Mouse (Mus musculus): Measurements from ENCODE around the gene Pdcd4. TPM values are rescaled to one million over a fixed set of nuclear protein-coding genes. Genes with fewer than 3 reads are reported as not detected.
"Not testable (repeated sequence)": the region's sequence is repeated elsewhere in the genome, so short reads cannot be mapped to it uniquely, and the experiment has no call there.

Gene Pdcd4
- total RNA-seq, 2 experiments from 2014 or later = 102 to 114 TPM

GRCm38 (mm10) chr19:53941139-53941538 is 49.1 kb downstream of the Pdcd4 start:
- Histone ChIP-seq H3K27ac (no peak overlapping the region), H3K4me3 (no peak overlapping the region)
- intact Hi-C loops (cut with DNase I) = loop anchor here (5.0 to 10.0 kb wide), 3 partner anchors 39 to 1254 kb away; no protein-coding TSS in a partner anchor
- DNase-seq (ENCODE audit: extremely low spot score in 1 of 2, low spot score in 2 of 2) = no peak
- TF ChIP-seq CTCF (IDR thresholded peaks at IDR 0.05) = no peak

- no peak overlapping the region for H3K4me3 ChIP-seq
- H3K27ac ChIP-seq = no peak overlapping the region
- TF ChIP-seq CTCF (IDR thresholded peaks at IDR 0.05) = no peak
- no peak for DNase-seq (ENCODE audit: extremely low spot score in 1 of 2, low spot score in 2 of 2)
- intact Hi-C loops (cut with DNase I) = loop anchor here (5.0 to 10.0 kb wide), 3 partner anchors 40 to 1252 kb away; no protein-coding TSS in a partner anchor
Observed at GRCm38 (mm10) chr19:53942342-53942741, 50.3 kb downstream of the Pdcd4 start.

GRCm38 (mm10) chr19:53943802-53944785 is 52.1 kb downstream of the Pdcd4 start, which contains the start of the genes Shoc2 and Bbip1:
Gene Shoc2 (plus strand): TSS chr19:53944306.
Gene Bbip1 (minus strand): TSS chr19:53944627.
- intact Hi-C loops (cut with DNase I) = loop anchor here (5.0 to 10.0 kb wide), 3 partner anchors 42 to 1251 kb away; no protein-coding TSS in a partner anchor
- H3K4me3 ChIP-seq = peak within 1 kb of the TSS; percentile 86
- peak; percentile 97 to 99 for DNase-seq (ENCODE audit: extremely low spot score in 1 of 2, low spot score in 2 of 2)
- H3K27ac ChIP-seq = peak within 1 kb of the TSS; percentile 98
- no peak; the same call in none of the 2 replicates for TF ChIP-seq CTCF (IDR thresholded peaks at IDR 0.05)

- H3K27ac ChIP-seq = peak overlapping the region; percentile 83
- no peak for TF ChIP-seq CTCF (IDR thresholded peaks at IDR 0.05)
- DNase-seq (ENCODE audit: extremely low spot score in 1 of 2, low spot score in 2 of 2) = no peak
- intact Hi-C loops (cut with DNase I) = loop anchor here (5.0 to 10.0 kb wide), 4 partner anchors 42 to 1250 kb away; partner anchors contain the start of gene Adra2a
- H3K4me3 ChIP-seq = peak overlapping the region; percentile 86
Observed at GRCm38 (mm10) chr19:53944786-53945169, 52.7 kb downstream of the Pdcd4 start.

GRCm38 (mm10) chr19:53945171-53946042 is 53.4 kb downstream of the Pdcd4 start:
- DNase-seq (ENCODE audit: extremely low spot score in 1 of 2, low spot score in 2 of 2) = peak; percentile 38 to 46
- no peak for TF ChIP-seq CTCF (IDR thresholded peaks at IDR 0.05)
- intact Hi-C loops (cut with DNase I) = loop anchor here (2.0 to 10.0 kb wide), 4 partner anchors 97 to 1249 kb away; partner anchors contain the start of gene Adra2a
- Histone ChIP-seq H3K4me3 (peak overlapping the region; percentile 86), H3K27ac (peak overlapping the region; percentile 30; the same call in 1 of the 2 replicates)

GRCm38 (mm10) chr19:53957513-53957912 is 65.5 kb downstream of the Pdcd4 start:
- Histone ChIP-seq H3K4me3 (no peak overlapping the region), H3K27ac (no peak overlapping the region)
- DNase-seq (ENCODE audit: extremely low spot score in 1 of 2, low spot score in 2 of 2) = no peak
- intact Hi-C loops (cut with DNase I) = no loop called here
- no peak for TF ChIP-seq CTCF (IDR thresholded peaks at IDR 0.05)

GRCm38 (mm10) chr19:53962511-53962910 is 70.5 kb downstream of the Pdcd4 start:
- intact Hi-C loops (cut with DNase I) = loop anchor here (5.0 kb wide), 1 partner anchor 60 kb away; no protein-coding TSS in a partner anchor
- no peak for TF ChIP-seq CTCF (IDR thresholded peaks at IDR 0.05)
- Histone ChIP-seq H3K27ac (no peak overlapping the region), H3K4me3 (no peak overlapping the region)
- DNase-seq (ENCODE audit: extremely low spot score in 1 of 2, low spot score in 2 of 2) = no peak

GRCm38 (mm10) chr19:53964347-53964746 is 72.3 kb downstream of the Pdcd4 start:
- DNase-seq (ENCODE audit: extremely low spot score in 1 of 2, low spot score in 2 of 2); H3K27ac ChIP-seq; H3K4me3 ChIP-seq: not testable (repeated sequence)
- intact Hi-C loops (cut with DNase I) = loop anchor here (5.0 kb wide), 1 partner anchor 58 kb away; no protein-coding TSS in a partner anchor

- no peak overlapping the region for H3K4me3 ChIP-seq
- intact Hi-C loops (cut with DNase I) = loop anchor here (5.0 kb wide), 1 partner anchor 57 kb away; no protein-coding TSS in a partner anchor
- no peak for DNase-seq (ENCODE audit: extremely low spot score in 1 of 2, low spot score in 2 of 2)
- no peak overlapping the region for H3K27ac ChIP-seq
- TF ChIP-seq CTCF (IDR thresholded peaks at IDR 0.05) = no peak
Observed at GRCm38 (mm10) chr19:53964910-53965633, 73.0 kb downstream of the Pdcd4 start.

- no peak for TF ChIP-seq CTCF (IDR thresholded peaks at IDR 0.05)
- DNase-seq (ENCODE audit: extremely low spot score in 1 of 2, low spot score in 2 of 2) = no peak
- Histone ChIP-seq H3K27ac (no peak overlapping the region), H3K4me3 (no peak overlapping the region)
- intact Hi-C loops (cut with DNase I) = no loop called here
Observed at GRCm38 (mm10) chr19:53969226-53969625, 77.2 kb downstream of the Pdcd4 start.

Data from left cerebral cortex, adult 2 months (tissue).